Mouse (Mus musculus) forebrain, embryonic 13.5 days (tissue): ENCODE results near the gene Zbtb39. TPM values are rescaled to one million over a fixed set of nuclear protein-coding genes. Genes with fewer than 3 reads are reported as not detected.

Source experiments
- ATAC-seq: fragments of 200-750 bp; cut with Nextera tagmentation; 2 replicates; pipeline ENCODE4 v1.8.0; 2017
- H3K27ac ChIP-seq: fragments of 300-500 bp; sonication (generic); 2 replicates; pipeline ENCODE4 v1.5.1; 2015; ENCODE audit warnings: inconsistent platforms, mild to moderate bottlenecking, moderate library complexity
- H3K27me3 ChIP-seq: fragments of 300-500 bp; sonication (generic); 2 replicates; pipeline ENCODE4 v1.6.1; 2015; ENCODE audit warnings: mild to moderate bottlenecking, inconsistent platforms
- H3K36me3 ChIP-seq: fragments of 300-500 bp; sonication (generic); 2 replicates; pipeline ENCODE4 v1.6.1; 2015; ENCODE audit warnings: mild to moderate bottlenecking, inconsistent platforms; ENCODE audit not compliant: poor library complexity, severe bottlenecking
- H3K4me1 ChIP-seq: fragments of 300-500 bp; sonication (generic); 2 replicates; pipeline ENCODE4 v1.6.1; 2015; ENCODE audit warnings: inconsistent platforms
- H3K4me2 ChIP-seq: fragments of 300-500 bp; sonication (generic); 2 replicates; pipeline ENCODE4 v1.6.1; 2015; ENCODE audit warnings: inconsistent platforms, mild to moderate bottlenecking, moderate library complexity
- H3K4me3 ChIP-seq: fragments of 300-500 bp; sonication (generic); 2 replicates; pipeline ENCODE4 v1.5.1; 2015; ENCODE audit warnings: mild to moderate bottlenecking, inconsistent platforms
- H3K9ac ChIP-seq: fragments of 300-500 bp; sonication (generic); 2 replicates; pipeline ENCODE4 v1.6.1; 2015; ENCODE audit warnings: mild to moderate bottlenecking, inconsistent platforms
- H3K9me3 ChIP-seq: fragments of 300-500 bp; sonication (generic); replicated peaks from 2 replicates; pipeline ENCODE4 v1.6.1; 2016; ENCODE audit warnings: inconsistent platforms
- WGBS: fragments of 180-500 bp; shearing (Covaris S2); methylation state at CpG from one replicate; pipeline ENCODE4 v1.1.7; 2015; 5-methylcytosine and 5-hydroxymethylcytosine counted together
- polyA plus RNA-seq: library from polyadenylated mRNA; unstranded; fragments of >200 nt; fragmentation: Nextera tagmentation; extraction: Ambion mirVana; gene quantifications from 2 replicates; pipeline ENCODE4 v1.2.1, GENCODE M21; 2015

Gene Zbtb39
- polyA plus RNA-seq, 1 experiment from 2014 or later = 4.3 TPM

DNA sequence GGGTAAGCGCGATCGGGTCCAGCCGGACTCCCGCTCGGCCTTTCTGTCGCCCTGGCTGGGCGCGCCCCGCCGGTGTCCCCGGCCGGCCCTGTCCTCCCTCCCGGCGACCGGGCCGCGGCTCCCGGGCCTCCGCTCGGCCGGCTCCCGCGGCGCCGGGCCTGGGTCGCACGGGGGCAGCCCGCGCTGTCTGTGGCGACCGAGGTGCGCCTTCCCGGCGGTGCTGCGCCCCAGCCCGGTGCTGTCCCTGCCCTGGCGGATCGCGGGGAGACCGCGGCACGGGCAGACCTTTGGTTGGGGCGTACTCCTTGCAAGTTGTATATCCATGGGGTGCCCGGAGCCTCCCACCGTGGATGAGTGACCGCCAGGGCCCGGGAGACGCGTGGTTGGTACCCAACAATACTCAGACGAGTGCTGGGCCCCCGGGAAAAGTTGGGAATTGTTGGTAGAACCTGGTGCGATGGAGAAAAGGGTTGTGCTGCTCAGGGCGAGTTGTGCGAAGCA, 373 bp downstream of the Zbtb39 start:
- peak overlapping the region; percentile 95 for H3K9ac ChIP-seq
- H3K27me3 ChIP-seq = peaks cover 11% of the 10 kb centered on the region
- WGBS = under 1% methylated on average over 27 of the region's 55 CpGs
- H3K4me1 ChIP-seq = peaks cover 16% of the 10 kb centered on the region
- peak; percentile 72 for ATAC-seq
- peak overlapping the region; percentile 72 for H3K27ac ChIP-seq
- H3K9me3 ChIP-seq = no peaks in the 10 kb centered on the region
- peaks cover 37% of the 10 kb centered on the region for H3K36me3 ChIP-seq
- peak overlapping the region; percentile 66 for H3K4me2 ChIP-seq
- peak overlapping the region; percentile 87 for H3K4me3 ChIP-seq

DNA sequence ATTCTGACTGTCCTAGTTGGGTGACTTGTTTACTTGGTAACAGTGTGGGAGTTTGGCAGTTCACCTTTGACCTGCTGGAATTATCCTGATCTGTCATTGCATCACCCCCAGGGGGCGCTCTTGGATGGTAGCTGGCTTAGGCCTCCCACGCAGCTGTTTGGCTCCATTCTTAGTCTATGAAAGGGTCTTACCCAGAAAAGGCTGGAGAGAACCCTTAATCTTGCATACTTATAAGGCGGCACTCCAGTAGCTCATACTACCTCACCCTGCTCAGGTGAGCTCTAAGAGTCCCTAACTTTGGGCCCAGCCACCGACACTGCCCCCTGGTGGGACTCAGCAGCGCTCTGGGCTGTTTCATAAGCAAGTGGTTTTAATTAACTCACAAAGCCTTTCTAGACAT, 5.3 kb downstream of the Zbtb39 start:
- 63% methylated on average over 5 of the region's 5 CpGs for WGBS
- H3K9ac ChIP-seq = no peak overlapping the region
- no peak overlapping the region for H3K4me3 ChIP-seq
- H3K4me2 ChIP-seq = no peak overlapping the region
- no peaks in the 10 kb centered on the region for H3K9me3 ChIP-seq
- H3K27me3 ChIP-seq = no peaks in the 10 kb centered on the region
- no peak for ATAC-seq
- H3K4me1 ChIP-seq = peaks cover 17% of the 10 kb centered on the region
- peaks cover 77% of the 10 kb centered on the region for H3K36me3 ChIP-seq
- H3K27ac ChIP-seq = no peak overlapping the region

DNA sequence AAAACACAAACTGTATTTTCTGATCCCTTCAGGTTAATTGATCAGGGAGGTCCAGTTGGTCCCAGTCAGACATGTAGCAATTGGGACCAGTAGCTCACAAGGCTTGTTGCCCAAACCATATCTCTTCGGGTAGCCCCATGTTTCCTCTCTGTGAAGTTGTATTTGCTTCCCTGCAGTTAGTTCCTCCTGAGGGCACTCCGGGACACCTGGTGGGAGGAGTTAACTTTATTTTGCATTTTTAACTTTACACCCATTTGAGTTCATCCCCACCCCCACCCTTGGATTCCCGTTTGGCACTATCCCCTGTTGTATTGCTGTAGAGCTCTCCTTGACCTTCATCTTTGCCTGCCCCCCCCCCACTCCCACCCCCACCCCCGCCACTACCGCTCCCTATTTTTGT, 6.5 kb downstream of the Zbtb39 start:
- no peak for ATAC-seq
- 86% methylated on average over 5 of the region's 5 CpGs for WGBS
- peaks cover 77% of the 10 kb centered on the region for H3K36me3 ChIP-seq
- H3K4me2 ChIP-seq = no peak overlapping the region
- no peak overlapping the region for H3K4me3 ChIP-seq
- no peak overlapping the region for H3K27ac ChIP-seq
- H3K9me3 ChIP-seq = no peaks in the 10 kb centered on the region
- no peak overlapping the region for H3K9ac ChIP-seq
- H3K4me1 ChIP-seq = peaks cover 7% of the 10 kb centered on the region
- H3K27me3 ChIP-seq = no peaks in the 10 kb centered on the region

DNA sequence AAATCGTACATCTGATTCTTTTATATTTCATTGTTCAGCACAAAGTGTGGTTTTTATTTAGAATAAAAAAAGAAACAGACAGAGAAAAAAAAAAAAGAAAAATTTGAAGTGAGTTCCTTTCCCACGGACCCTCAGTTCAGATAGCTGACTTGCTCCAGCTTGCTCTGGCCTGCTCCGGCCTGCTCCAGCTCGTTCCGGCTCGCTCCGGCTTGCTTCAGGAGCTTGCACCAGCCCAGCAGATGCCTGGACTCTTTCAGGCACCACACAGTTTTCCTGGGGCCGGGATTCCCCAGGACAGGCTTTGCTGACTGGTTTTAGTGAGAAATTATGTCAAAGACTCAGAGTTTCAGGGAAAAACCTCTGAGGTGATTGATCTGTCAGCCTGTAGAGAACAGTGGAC, 7.9 kb downstream of the Zbtb39 start:
- Histone ChIP-seq H3K27me3 (no peaks in the 10 kb centered on the region), H3K4me1 (0 out of 2 replicates have a peak, but pooled peaks cover 5% of the 10 kb centered on the region), H3K36me3 (peaks cover 65% of the 10 kb centered on the region), H3K27ac (no peak overlapping the region), H3K4me3 (no peak overlapping the region), H3K4me2 (no peak overlapping the region), H3K9ac (no peak overlapping the region), H3K9me3 (no peaks in the 10 kb centered on the region)
- no peak for ATAC-seq
- WGBS = 93% methylated on average over 8 of the region's 8 CpGs

DNA sequence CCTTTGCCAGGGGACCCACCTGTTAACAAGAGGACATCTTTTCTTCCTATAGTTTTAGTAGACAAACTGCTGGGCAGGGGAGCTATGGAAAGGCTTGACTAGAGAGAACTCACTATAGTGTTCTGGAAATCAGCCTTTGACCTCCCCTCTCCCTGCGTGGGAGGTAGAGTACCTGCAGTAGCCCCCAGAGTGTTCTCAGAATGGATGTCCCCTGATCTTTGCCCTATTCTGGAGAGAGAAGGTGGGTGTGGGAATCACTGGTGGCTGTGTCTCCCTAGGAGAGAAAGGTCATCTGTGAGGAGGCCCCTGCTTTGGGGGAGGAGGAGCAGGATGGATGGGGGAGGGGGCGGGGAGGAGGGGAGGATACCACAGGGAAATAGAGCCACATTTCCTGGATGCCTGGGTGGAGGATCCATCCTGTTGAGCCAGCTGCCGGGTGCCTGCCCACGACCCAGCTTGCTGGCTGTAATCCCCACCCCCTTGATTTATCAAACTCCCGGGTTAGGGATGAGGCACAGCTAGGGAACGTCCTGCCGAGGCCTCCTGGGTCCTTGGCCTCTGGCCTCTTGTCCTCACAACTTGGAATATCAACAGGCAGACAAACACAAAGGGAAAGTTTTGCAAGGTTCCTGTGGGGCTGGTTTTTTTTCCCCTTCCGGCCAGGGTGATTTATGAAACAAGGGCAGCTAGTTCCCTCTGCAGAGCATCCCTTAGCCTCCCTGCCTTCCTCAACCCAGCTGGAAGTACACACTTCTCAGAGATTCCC, 9.7 kb downstream of the Zbtb39 start:
- no peak overlapping the region for H3K27ac ChIP-seq
- no peaks in the 10 kb centered on the region for H3K9me3 ChIP-seq
- H3K4me3 ChIP-seq = no peak overlapping the region
- peaks cover 48% of the 10 kb centered on the region for H3K36me3 ChIP-seq
- H3K9ac ChIP-seq = no peak overlapping the region
- ATAC-seq = no peak
- 16% methylated on average over 8 of the region's 8 CpGs for WGBS
- H3K4me1 ChIP-seq = 0 out of 2 replicates have a peak, but pooled peaks cover 5% of the 10 kb centered on the region
- H3K27me3 ChIP-seq = no peaks in the 10 kb centered on the region
- H3K4me2 ChIP-seq = no peak overlapping the region

DNA sequence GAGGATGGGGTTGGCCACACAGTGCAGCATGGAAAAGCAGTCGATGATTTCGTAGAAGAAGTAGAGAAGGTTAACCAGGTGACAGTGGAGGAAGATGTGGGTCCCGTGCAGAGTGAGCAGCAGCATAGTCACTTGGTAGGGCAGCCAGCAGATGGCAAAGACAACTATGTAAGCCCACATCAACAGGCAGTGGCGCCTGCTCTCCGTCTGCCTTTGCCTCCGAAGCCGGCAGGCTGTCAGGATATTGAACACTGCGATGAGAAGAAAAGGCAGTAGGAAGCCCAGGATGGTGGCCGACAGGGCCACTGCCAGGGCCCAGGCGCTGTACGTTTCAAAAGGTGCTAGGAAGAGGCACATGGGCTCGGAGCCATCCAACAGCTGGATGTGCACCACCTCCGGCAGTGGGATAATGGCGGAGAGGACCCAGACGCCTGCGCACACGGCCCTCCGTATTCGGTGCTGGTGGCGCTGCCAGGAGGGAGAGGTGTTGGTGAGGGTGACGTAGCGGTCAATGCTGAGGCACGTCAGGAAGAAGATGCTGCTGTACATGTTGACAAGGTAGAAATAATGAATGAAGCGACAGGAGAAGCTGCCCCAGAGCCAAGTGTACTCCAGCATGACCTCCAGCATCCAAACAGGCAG, 10.9 kb downstream of the Zbtb39 start:
- 0 out of 2 replicates have a peak, but pooled peaks have one; percentile 30 for ATAC-seq
- peak overlapping the region; percentile 14; the same call in 1 of the 2 replicates for H3K4me3 ChIP-seq
- no peak overlapping the region for H3K27ac ChIP-seq
- H3K9me3 ChIP-seq = no peaks in the 10 kb centered on the region
- H3K9ac ChIP-seq = 0 out of 2 replicates have a peak overlapping the region, but pooled peaks have one; percentile 9
- WGBS = 53% methylated on average over 24 of the region's 24 CpGs
- peaks cover 35% of the 10 kb centered on the region for H3K36me3 ChIP-seq
- 0 out of 2 replicates have a peak, but pooled peaks cover 5% of the 10 kb centered on the region for H3K4me1 ChIP-seq
- H3K27me3 ChIP-seq = no peaks in the 10 kb centered on the region
- peak overlapping the region; percentile 43 for H3K4me2 ChIP-seq

DNA sequence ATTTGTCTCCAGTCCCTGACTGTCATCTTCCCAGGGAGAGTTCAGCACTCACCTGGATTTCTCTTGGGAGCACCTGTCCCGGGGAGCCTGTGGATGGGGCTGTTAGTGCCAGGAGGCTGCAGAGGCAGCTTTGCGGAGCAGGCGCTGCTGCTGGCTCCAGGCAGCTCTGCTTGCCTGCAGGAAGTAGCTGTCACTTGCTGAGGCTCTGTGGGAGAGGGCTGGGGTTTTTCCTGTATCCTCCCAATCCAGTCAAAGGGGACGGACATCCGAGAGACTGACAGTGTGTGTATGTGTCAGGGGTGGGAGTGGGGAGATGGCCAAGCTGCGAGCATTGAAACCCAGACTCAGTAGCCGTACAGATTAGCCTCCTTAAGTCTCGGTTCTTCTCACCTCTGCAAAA, 12.2 kb downstream of the Zbtb39 start, which contains the start of gene Gpr182:
TSS of gene Gpr182 (minus strand) at position 185 of the 400 bp plus-strand sequence.
- Histone ChIP-seq H3K27ac (no peak within 1 kb of the TSS), H3K36me3 (peaks cover 22% of the 10 kb centered on the region), H3K27me3 (no peaks in the 10 kb centered on the region), H3K4me2 (peak within 1 kb of the TSS; percentile 43), H3K4me3 (no peak within 1 kb of the TSS), H3K4me1 (0 out of 2 replicates have a peak, but pooled peaks cover 5% of the 10 kb centered on the region), H3K9me3 (no peaks in the 10 kb centered on the region), H3K9ac (no peak within 1 kb of the TSS)
- no peak for ATAC-seq
- WGBS = 64% methylated on average over 8 of the region's 8 CpGs

DNA sequence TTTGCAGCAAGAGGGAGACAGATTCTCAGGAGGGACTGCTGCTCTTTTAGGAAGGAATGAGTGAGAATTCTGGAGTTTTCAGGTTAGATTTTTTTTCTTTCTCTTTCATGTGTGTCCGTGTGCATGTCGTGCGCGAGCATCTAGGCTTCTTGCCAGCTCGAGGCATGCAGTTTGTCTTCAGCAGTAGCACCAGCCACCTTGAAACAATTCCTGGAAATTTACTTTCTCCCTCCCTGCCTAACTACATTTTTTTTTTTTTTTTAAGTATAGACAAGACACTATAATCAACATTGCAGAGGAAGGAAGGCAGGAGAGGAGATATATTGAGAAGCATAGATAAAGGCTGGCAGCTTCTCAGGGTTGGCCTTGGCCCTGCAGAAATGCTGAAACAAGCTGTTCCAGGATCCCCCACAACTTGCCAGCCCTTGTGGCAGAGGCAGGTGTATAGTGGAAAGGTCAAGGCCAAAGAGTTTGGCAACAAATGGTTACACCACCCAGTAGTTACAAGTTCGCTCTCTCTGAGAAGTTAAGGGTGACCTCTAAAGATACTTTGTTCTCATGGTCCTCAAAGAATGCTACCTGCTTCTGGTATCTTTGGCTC, 15.3 kb downstream of the Zbtb39 start:
- Histone ChIP-seq H3K36me3 (no peaks in the 10 kb centered on the region; the same call in 1 of the 2 replicates), H3K4me2 (no peak overlapping the region), H3K9me3 (no peaks in the 10 kb centered on the region), H3K4me1 (no peaks in the 10 kb centered on the region), H3K27ac (no peak overlapping the region), H3K9ac (no peak overlapping the region), H3K4me3 (no peak overlapping the region), H3K27me3 (no peaks in the 10 kb centered on the region)
- no peak for ATAC-seq
- WGBS = 81% methylated on average over 6 of the region's 6 CpGs

DNA sequence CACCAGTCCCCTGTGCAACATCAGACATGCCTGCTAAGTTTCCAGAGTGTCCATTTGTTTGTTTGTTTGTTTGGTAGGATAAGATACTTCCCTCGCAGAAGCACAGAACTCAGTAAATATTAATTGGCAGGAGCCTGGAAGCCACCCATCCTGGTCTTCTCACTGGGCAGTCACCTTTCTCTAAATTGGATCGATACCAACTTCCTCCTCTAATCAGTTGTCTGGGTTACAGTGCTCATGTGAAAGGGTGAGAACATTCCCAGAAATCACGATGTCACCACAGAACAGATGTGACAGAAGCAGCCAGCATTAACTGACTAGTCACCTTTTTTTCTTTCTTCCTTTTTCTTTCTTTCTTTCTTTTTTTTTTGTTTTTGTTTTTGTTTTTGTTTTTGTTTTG, 15.9 kb downstream of the Zbtb39 start:
- no peaks in the 10 kb centered on the region; the same call in 1 of the 2 replicates for H3K36me3 ChIP-seq
- no peaks in the 10 kb centered on the region for H3K4me1 ChIP-seq
- WGBS = 69% methylated on average over 3 of the region's 3 CpGs
- no peaks in the 10 kb centered on the region for H3K27me3 ChIP-seq
- H3K4me3 ChIP-seq = no peak overlapping the region
- H3K9me3 ChIP-seq = no peaks in the 10 kb centered on the region
- ATAC-seq = no peak
- no peak overlapping the region for H3K9ac ChIP-seq
- no peak overlapping the region for H3K4me2 ChIP-seq
- H3K27ac ChIP-seq = no peak overlapping the region

DNA sequence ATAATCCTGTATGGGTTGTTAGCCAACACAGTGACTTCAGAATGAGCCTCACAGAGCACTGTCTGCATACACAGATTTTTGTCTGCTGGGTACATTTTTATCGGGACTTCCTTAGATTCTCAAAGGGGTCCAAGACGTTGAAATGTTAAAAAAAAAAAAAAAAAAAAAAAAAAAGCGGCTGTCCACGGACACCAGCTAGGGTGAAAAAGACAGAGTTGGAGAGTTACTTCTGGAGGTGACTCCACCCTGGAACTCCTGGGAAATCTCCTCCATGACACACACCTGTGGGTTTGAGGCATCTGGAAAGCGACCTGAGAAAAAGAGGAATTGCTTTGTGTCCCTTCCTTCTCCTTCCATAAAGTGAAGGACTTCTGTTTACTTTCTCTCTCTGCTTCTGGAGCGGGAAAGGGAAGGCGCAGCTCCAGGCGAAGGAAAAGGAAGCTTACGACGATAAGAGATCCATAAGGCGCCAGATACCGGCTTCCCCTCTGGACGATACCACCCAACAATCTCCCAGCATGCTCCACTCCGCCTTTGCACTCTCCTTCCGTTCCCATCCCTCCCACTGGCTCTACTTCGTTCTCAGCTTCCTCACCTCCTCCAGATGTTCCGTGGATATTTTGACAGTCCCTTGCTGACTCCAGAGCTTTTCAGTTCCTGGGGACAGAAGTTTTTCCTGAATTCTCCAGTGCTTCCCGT, 16.6 kb downstream of the Zbtb39 start:
- no peaks in the 10 kb centered on the region for H3K9me3 ChIP-seq
- no peak overlapping the region for H3K4me3 ChIP-seq
- no peaks in the 10 kb centered on the region for H3K4me1 ChIP-seq
- H3K4me2 ChIP-seq = no peak overlapping the region
- ATAC-seq = no peak
- H3K27me3 ChIP-seq = no peaks in the 10 kb centered on the region
- H3K36me3 ChIP-seq = no peaks in the 10 kb centered on the region
- 50% methylated on average over 18 of the region's 18 CpGs for WGBS
- no peak overlapping the region for H3K27ac ChIP-seq
- no peak overlapping the region for H3K9ac ChIP-seq

DNA sequence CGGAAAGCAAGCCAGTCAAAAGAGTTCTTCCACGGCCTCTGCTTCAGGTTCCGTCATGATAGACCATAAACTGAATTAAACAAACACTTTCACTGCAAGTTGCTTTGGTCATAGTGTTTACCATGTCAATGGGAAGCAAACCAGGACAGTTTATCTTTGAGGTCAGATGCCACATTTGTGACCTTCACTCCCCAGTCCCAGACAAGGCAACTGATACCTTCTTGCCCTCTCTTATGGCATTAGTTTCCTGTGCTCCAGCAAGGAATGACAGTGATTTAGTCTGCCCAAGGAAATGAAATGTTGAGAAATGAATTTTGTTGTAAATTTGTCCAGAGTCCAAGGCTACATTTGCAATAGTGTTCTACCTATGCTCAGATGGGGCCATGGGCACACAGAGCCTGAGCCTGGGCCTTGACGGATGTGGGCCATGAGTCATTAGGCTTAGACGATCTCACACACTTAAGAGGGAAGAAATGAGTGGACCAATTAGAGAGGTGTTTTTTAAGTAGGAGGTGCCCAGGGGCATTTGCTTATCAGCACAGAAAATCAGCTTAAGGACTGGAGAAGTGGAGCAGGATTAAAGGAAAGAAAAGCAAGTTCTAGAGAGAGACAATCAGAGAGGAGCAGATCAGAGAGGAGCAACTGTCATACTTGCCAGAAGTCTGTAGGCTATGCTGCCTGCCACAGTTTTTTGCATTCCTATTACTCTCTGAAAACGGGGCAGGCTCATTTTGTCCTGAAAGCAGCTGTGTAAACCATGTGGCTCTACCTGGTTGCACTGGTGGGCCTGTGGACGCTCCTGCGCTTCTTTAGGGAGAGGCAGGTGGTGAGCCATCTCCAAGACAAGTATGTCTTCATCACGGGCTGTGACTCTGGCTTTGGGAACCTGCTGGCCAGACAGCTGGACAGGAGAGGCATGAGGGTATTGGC, 20.1 kb downstream of the Zbtb39 start, which contains the start of the genes Rdh1 and Rdh16f1:
TSS of gene Rdh1 (plus strand) at position 541 of the 930 bp plus-strand sequence.
TSS of gene Rdh16f1 (plus strand) at position 607 of the 930 bp plus-strand sequence.
- WGBS = 68% methylated on average over 9 of the region's 9 CpGs
- Histone ChIP-seq H3K27me3 (no peaks in the 10 kb centered on the region), H3K4me1 (no peaks in the 10 kb centered on the region), H3K9ac (no peak within 1 kb of the TSS), H3K36me3 (no peaks in the 10 kb centered on the region), H3K4me2 (no peak within 1 kb of the TSS), H3K27ac (no peak within 1 kb of the TSS), H3K9me3 (no peaks in the 10 kb centered on the region), H3K4me3 (no peak within 1 kb of the TSS)
- ATAC-seq = no peak
